Mouse (Mus musculus): ENCODE measurements around the gene Gm21188.
"Not testable (repeated sequence)": the region's sequence is repeated elsewhere in the genome, so short reads cannot be mapped to it uniquely, and the experiment has no call there.

Gm21188 gene

GRCm38 (mm10) chr13:120026373-120026772, 25.6 kb downstream of the Gm21188 start:
- peak in 1 of 2 experiments; percentile 35 for DNase-seq

DNA sequence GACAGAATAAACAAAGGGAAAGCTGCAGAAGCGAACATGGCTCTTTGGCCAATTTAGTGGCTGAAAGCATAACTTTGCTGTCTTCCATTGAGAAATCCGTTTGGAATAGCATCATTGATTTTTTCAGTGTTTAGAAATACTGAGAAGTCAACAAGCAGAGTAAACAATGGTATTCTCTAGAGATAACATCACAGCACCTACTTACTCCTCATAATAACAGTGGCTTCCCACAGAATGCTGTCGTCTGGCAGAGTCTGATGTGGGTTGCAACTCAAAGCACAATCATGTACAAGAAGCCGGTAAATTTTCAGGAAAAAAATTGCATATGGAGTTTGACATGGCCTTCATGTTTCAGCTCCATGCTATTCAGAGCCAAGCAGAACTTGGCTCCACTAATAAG, 26.4 kb downstream of the Gm21188 start:
- peak in 1 of 2 experiments; percentile 23 for DNase-seq

DNA sequence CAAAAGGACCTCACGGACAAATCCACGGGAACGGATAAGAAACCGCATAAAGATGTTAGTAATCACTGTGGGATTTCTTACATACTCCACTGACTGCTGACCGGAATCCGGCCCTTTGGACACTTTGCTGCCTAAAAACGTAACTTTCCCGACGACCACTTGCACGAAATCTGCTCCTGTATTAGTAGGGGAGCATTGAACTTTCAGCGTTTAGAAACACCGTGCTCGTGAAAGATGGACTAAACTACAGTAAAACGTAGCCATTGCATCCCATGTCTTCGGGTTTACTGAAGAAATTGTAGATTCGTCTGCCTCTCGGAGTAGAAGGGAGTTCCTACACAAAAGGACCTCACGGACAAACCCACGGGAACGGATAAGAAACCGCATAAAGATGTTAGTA, 27.0 kb downstream of the Gm21188 start:
- DNase-seq = not testable (repeated sequence)

GRCm38 (mm10) chr13:120024581-120024980, 27.4 kb downstream of the Gm21188 start:
- DNase-seq = not testable (repeated sequence)

DNA sequence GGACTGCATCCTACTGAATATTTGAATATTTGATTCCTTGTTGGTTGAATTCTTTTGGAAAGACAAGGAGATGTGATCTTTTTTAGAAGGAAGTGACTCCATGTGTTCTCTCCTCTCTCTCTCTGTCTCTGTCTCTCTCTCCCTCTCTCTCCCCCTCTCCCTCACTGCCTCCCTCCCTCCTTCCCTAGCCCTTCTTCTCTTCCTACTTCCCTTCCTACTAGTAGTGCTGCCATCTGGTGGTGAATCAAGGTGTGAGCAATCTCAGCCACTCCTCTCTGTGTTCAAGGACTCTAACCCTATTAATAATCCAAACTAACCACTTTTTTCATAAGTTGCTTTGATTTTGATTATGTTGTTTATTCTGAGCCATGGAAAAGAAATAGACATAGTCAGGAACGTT, 30.5 kb downstream of the Gm21188 start:
- not testable (repeated sequence) for DNase-seq

DNA sequence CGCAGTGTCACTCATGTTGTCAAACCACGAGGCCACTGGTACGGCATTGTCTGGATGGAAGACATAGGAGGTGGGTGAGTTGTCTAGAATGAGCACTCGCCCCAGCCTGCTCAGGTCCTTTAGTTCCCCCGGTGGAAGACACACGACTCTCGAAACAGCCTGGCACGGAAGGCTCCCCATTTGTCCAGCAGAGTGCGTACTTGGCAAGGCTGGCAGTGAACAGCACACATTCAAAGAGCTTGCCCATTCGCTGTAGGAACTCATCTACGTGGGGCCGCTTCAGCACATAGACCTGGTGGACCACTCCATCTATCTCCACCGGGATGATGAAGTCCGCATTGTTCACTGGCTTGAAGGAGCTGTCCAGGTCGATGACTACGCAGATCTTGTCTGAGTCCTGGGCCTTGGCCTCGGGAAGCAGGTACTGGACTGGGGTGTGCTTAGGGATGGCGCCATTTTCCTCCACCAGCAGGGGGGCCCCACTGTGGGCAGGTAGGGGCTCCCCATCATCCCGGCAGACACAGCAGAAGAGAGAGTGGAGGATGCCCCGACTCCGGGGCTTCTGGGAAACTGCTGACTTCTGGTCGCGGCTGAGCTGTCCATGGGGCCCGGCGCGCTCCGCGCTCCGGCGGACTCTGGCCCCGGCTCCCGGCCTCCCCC, 36.5 kb downstream of the Gm21188 start:
- not testable (repeated sequence) for DNase-seq

DNA sequence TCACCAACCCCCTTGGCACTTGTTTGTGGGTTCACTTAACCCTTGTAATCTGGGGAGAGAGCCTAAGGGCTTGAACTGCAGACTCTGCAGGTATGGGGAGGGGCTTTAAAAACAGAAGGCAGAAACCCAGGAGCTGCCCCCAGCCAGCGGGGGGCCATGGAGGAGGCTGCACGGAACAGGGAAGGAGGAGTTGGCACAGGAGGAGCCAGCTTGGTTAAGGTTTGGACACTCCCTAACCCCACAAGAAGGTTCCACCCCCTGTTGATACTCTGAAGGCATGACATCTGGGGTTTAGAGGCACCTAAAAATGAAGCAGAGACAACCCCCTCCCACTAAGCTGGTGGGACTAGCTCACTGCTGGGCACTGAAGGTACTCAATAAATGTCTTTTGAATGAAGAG, 38.0 kb downstream of the Gm21188 start:
- DNase-seq = not testable (repeated sequence)

GRCm38 (mm10) chr13:120013544-120013943, 38.5 kb downstream of the Gm21188 start:
- DNase-seq = not testable (repeated sequence)

DNA sequence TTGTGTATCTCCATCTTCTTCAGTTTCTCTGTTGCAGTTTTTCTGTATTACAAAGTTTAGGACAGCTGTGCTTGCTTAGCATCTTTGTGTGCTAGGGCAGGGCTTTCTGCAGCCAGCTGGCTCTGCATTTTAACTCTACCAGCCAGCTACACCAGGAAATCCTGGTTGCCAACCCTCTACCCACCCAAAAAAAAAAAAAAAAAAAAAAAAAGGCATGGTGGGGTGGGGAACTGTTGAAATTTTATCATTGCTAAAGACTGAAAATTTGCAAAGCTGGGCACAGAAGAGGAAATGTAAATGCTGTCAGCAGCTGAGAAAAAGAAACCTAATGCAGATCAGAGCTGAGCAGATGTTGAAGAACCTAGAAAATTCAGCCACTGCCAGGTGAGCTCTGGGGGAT, 41.9 kb downstream of the Gm21188 start:
- not testable (repeated sequence) for DNase-seq

DNA sequence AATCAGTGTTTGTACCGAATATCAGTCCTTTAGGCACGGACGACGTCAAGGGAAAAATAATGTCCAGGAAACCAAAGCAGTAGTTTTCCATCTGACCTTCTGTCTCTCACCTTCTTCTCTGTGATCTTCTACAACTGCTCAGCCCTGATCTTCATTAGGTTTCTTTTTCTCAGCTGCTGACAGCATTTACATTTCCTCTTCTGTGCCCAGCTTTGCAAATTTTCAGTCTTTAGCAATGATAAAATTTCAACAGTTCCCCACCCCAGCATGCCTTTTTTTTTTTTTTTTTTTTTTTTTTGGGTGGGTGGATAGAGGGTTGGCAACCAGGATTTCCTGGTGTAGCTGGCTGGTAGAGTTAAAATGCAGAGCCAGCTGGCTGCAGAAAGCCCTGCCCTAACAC, 52.8 kb downstream of the Gm21188 start:
- DNase-seq = not testable (repeated sequence)

DNA sequence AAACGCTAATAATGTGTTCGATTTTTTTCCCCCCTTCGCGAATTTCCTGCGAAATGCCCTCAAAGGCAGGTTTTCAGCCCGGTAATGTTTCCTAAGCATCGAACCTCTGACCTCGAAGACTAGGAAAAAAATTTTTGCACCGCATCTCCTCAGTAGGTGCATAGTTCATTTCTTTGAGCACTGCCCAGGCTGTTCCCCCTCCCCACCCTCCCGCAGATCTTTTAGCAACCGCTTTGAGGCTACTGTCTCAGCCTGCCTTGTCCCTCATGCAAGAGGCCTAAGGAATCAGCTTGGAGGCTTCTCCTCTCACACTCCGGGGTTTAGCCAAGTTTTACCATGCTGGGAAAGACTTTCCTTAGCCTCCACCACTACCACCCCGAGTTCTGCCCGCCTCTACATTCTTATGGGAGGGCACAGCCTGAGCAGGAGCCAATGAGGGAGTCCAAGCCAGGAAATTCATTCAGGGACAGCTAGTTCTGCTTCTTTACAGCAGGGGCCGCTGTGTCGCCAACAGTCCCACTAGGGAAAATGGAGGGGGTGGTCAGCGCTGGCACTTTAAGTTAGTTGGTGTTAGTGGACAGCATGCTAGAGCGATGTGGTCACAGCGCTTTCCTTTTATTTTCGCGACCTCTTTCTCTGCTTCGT, 53.4 kb downstream of the Gm21188 start:
- DNase-seq = not testable (repeated sequence)

GRCm38 (mm10) chr13:119991917-119992496, 60.0 kb downstream of the Gm21188 start:
- DNase-seq = not testable (repeated sequence)

GRCm38 (mm10) chr13:119991264-119991663, 60.7 kb downstream of the Gm21188 start:
- DNase-seq = not testable (repeated sequence)
